Mouse (Mus musculus): Measurements from ENCODE around the gene Mcu.

The Mcu gene

DNA sequence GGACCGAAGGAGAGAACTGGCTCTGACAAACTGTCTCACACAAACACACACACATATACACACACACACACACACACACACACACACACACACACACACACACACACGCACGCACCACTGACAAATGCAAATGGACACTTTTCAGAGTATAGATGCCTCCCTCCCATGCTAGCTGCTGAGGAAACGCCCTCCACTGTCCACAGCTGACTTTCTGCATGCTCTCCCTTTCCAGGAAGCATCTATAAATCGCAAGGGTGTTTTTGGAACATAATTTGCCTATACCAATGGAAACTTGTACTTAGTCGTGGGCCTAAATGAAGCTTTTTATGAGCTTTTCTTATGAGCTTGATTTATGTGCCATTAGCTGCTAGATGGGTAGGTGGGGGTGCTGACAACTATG is 46.1 kb downstream of the Mcu start:
- no peak for DNase-seq (ENCODE audit: low spot score in 2 of 2)

DNA sequence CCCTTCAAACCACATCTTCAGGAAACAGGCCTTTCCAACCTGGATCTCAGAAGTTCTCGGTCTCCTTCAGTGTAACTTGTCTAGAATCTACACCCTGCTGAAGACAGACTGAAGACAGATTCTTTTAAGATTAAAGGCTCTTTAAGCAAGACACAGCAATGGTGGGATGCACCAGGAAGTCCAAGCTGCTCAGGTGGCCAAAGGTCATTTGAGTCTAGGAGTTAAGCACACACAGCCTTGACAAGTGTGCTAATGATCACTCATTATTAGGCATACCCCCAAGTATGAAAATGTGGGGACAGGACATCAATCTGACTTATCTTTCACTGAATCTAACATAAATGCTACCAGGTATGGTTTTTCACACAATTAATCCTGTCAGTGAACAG is 47.0 kb downstream of the Mcu start:
- DNase-seq (ENCODE audit: low spot score in 2 of 2): no peak

DNA sequence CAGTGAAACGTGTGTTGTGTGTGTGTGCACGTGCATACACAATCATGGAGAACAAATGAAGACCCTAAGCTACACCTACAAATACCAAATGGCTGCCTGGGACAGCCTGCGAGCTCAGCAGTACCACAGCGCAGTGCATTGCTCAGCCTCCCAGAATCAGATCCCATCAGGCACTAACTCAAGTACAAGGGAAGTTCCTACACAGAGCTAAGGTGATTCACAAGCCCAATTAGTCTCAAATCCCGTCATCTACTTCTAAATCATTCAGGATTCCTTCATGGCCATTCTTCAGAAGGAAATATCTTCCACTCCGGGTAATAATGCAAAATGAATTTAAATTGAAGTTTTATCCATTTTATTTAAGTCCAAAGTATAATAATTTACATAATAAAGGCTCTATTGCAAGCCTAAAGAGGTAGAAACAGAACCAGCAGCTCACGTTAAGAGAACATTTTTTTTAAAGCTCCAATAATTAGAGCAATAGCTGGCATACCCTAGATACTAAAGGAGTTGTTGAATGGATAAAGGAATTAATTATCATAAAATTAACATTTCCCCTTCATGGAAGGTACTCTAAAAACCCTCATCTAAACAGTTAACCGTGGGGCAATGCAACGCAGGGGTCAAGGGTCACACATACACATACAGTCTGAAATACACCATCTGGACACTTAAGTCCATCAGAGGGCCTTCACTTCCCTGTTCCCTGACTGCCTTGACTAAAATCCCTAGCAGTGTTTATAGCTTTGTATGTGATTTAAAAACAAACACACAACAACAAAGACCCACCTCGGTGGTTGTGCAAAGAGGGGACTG is 47.6 kb downstream of the Mcu start:
- no peak for DNase-seq (ENCODE audit: low spot score in 2 of 2)

DNA sequence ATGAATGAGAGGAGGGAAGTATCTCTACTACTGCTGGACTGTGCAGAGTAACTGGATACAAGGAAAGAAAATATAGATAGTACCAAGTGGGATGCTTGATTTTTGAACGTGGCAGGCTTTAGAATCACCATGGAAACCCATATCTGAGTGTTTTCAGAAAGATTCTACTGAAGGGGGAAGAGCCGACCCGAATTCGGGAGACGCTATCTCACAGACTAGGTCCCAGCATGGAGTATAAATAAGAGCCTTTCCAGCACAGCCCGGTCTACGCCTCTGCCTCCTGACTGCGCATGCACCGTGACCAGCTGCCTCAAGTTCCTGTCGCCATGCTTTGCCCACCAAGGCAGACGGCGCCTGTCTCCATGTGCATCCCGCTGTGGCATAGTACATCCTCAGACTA is 49.5 kb downstream of the Mcu start:
- DNase-seq (ENCODE audit: low spot score in 2 of 2): peak in 1 of 2 experiments; percentile 30

DNA sequence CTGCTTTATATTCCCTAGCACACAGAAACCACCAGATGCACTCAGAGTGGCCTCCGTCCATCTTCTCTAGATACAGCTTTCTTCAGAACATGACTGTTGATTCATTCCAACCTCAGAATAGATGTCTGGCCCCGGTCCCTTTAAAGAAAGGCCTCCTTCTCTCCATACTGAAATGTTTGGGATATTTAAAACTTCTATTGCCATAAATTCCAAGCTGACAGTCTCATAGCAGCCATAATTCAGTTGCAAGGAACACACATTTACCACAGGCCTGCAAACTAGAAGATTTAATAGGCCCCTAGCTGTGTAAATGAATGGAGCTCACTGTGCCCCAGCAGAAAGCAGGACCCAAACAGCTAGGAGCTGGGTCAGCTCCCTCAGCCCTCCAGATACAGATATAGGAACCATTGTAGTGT is 50.5 kb downstream of the Mcu start:
- no peak for DNase-seq (ENCODE audit: low spot score in 2 of 2)

DNA sequence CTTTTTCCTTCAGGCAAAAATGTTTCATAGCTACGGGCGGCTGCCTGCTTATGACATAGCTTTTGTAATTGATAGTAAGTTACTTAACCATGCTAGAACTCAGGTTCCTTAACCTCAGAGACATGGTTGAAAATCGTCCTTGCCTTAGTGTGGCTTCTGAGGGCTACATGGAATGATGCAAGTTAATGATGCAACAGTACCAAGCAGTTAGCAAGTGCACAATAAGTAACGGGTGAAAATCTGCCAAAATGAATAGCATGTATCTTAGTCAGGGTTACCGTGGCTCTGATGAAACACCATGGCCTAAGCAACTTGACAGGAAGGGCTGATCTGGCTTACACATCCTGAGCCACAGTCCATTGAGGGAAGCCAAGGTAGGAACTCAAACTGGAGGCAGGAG is 51.9 kb downstream of the Mcu start:
- no peak for DNase-seq (ENCODE audit: low spot score in 2 of 2)

DNA sequence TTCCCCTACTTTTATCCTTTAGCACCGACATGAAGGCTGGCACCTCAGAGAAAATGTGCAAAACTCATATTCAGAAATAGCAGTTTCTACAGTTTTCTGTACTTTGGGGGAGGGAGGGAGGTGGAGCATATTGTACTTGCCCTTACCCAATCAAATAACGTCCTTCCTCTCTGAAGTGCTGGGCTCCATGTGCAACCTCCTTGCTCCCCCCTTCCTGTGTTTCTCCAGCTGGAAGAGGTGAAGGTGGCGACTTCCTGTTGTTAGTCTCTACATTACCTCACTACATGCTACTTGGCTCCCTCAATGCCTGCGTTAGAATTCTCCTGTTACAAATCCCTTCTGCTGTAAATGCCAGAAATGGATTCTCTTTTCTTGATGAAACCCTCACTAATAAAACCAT is 54.0 kb downstream of the Mcu start:
- no peak for DNase-seq (ENCODE audit: low spot score in 2 of 2)

DNA sequence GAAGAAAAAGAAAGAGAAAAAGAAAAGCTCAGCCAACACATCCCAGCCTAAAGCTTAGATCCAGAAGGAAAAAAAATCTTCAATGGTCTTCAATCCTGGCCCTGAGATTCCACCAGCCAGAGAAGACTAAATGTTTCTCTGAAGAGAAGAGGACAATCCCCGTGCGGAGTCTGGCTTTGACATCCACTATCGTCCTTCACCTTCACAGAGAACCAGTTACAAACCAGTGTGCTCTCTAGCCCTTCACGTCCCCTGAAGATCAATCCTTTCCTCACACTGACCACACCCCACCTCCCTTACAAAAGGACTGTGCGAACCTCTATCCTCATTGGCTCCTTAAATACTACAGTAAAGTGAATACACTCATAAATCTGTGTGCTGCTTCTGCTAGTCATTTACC is 56.4 kb downstream of the Mcu start:
- DNase-seq (ENCODE audit: low spot score in 2 of 2): no peak

DNA sequence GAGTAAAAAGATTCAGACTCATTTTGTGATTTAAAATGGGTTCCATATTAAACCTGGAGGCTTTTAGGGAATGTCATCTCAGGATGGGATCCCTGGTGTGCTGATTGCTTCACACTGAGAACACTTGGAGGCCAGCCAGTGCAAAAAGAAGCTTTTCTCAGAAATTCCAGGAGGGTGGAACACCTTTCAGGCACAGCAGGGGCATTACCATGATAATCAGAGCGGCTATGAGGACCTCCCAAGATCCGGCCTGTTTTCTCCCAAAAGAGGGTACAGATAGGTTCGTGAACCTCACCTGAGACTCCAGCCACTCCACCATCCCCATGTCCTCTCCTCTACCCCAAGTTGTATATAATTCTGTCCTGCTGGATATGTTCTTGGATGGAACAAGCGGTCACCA is 57.9 kb downstream of the Mcu start:
- DNase-seq (ENCODE audit: low spot score in 2 of 2): no peak

DNA sequence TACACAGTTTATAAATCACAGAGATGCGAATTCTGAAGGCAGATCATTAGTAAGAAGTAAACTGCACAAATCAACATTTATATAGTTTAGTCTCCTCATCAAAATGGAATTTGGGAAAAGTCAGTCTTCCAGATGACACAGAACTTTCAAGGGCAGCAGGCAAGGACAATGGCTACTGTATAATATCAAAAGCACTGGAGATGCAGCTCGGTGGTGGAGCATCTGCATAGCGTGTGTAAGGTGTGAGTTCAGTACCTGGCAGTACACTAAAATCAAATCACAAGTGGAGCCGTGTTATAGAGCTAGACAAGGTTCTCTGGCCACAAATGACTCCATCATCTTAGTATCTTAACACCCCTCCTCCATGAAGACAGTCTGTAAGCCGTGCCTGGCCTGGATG is 58.3 kb downstream of the Mcu start:
- DNase-seq (ENCODE audit: low spot score in 2 of 2): no peak

DNA sequence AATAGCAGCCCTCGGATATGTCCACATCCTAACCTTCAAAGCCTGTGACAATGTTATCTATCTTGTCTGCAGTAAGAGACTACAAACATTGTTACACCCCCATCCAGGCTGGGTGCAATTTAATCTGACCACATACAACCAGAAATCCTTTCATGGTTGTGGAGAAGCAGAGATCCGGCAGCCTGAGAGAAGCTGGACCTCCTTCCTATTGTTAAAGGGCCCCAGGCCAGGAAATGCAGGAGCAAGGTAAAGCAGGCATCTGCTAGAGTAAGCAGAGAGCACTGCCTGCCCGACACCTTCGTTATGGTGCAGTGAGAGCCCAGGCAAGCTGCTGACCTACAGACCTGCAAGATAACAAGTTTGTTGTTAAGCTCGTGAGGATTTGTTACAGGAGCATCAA is 60.0 kb downstream of the Mcu start:
- no peak for DNase-seq (ENCODE audit: low spot score in 2 of 2)

DNA sequence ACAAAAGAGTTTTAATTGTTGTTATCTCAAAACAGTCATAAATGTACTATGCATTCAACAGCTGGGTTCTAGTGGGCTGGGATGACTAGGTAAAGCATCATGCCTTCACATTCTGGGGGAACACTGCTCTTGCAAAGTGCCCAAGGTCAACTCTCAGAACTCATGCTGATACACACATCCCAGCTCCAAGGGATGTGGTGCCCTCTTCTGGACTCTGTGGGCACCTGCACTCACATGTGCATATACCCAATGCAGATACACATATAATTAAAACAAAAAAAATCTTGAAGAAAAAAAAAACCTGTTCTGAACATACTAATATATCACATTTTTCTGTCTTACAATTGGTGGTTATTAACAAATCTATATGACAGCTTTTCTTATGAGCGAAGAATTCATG is 62.2 kb downstream of the Mcu start:
- no peak for DNase-seq (ENCODE audit: low spot score in 2 of 2)

DNA sequence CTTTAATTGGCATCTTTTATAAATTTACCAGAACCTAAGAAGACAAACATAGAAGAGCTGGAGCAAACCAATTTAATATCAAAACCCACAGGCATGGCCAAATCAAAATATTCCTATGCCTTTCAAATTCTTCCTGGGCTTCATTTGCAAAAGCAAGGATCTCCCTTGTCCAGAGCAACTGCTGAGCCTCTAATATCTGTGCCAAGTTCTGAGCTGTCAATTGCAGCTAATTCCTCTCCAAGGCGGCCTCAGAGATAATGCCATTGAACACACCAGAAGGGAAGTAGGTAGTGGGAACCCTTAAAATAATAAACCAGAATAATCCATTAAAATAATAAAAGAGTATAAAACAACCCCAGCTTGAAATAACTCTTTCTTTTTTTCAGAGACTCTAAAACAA is 64.0 kb downstream of the Mcu start:
- DNase-seq (ENCODE audit: low spot score in 2 of 2): no peak

DNA sequence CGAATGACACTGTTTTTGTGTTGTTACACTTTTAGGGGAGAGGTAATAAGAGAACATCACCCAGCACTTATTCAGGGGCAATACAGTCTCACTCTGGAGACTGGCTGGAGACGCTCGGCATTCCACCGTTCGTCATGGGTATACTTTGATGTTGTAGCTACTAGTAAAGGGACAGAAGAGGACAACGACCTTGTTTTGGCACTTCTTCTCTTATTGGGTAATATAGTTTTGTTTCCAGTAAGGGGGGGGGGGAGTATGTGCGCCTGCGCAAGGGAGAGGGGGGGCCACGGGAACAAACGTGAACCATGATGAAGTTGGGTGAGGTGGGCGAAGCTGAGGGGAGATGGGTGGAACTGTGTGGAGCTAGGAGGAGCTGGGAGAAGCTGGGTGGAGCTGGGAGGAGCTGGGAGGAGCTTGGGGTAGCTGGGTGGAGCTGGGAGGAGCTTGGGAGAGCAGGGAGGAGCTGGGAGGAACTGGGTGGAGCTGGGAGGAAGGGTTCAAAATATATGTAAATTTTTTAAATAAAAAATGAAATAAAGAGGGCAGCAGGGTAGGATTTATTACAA is 67.6 kb downstream of the Mcu start:
- no peak for DNase-seq (ENCODE audit: low spot score in 2 of 2)

DNA sequence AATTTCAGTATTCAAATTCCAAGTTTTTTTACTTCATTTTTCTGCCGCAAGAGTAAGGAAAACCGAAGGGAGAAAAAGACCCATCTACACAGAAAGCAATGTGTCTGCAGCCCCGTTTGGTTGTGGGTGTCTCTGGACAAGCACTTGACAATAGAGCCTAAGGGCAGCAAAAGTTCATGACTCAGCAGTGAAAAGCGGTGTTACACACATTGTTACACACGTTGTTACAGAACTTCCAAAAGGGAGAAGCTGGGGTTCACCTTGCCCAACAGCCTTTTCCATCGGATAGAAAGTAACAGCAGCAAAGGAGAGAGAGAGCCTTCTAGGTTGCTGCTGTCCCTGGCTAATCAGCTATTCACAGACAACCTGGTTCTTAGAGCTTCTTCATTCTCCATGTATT is 68.3 kb downstream of the Mcu start:
- no peak for DNase-seq (ENCODE audit: low spot score in 2 of 2)

DNA sequence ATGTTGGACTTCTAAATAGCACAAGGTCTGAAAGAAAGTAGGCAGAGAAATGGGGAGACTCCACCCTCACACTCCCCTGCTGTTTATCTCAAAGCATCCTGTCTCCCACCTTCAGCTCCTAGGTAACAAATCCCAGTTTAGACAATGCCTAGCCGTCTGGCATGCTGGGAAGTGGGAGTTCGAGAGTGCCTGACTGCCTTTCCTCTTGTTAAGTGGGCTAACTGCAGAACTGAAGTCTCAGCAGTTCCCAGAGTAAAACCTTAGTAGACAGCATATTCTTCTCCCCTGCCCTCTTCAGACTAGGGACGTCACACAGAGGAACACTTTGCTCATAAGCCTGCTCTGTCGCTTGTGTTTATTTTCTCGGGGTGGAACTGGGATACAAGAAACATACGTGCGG is 69.1 kb downstream of the Mcu start:
- peak; percentile 59 for DNase-seq (ENCODE audit: low spot score in 2 of 2)

DNA sequence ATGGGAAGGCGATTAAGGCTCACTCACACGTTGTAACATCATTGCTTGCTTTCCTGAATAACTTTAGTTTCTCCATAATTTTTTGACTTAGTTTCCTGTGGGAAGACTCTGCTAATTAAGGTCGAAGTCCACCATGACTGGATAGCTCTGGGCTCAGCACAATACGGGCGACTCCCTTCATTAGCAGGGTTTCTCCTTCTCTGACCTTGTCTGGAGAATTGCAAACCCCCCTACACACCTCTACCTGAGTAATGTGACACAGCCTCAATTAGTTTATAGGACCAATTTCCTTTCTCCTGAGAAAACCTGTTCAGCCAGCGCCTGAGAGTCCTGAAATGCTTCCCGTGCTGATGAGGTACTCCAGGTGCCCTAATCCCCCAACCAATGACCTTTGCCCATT is 71.3 kb downstream of the Mcu start:
- DNase-seq (ENCODE audit: low spot score in 2 of 2): no peak

DNA sequence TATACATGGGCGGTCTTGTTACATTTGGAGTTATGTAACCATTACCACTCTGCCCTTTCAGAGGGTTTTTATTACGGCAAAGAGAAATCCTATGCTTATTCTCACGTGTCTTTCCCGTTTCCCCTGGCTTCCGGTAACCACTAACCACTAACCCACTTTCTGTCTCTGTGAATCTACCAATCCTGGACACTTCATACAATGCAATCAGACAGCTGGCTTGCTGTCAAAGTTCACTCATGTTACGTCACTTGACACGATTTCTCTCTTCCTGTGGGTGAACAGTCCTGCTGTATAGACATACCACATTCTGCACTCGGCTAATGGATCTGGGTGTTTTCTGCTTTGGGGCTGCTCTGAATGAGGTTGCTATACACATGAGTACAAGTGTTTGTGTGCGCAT is 73.1 kb downstream of the Mcu start:
- no peak for DNase-seq (ENCODE audit: low spot score in 2 of 2)

DNA sequence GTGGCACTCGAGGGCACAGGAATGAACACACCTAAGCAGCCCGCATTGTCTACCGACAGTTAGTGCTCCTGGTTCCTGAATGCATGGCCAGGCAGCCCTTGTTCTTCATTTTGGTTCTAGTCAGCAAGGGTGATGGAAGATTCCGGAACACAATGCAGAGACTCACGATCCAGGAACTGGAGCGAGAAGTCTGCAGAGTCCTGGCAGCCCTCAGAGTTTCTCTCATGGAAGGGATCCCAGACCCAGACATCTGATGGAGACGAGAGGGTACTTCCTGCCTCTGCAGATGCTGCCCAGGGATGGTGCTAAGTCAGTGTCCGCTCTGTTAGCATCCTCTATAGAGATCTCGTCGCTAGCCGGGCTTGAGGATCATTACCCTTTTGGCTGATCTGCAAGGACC is 75.0 kb downstream of the Mcu start:
- DNase-seq (ENCODE audit: low spot score in 2 of 2): no peak

DNA sequence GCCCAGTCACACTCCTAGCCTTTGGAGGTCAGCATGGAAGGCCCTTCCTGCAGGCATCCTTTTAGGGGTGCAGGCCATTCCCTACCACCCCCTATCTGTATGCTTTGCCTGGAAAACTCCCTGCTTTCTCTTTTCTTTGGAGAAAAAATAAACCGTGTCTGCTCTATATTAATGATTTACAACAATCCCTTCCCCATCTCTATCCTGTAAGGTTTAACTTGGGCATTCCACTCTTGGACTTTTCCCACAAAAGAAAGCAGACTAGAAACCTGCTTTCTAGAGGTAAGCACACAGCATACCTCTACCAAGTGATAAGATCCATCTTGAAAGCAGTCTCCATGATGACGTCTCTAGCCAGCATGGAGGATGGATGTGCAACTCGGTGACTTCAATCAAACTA is 75.9 kb downstream of the Mcu start:
- DNase-seq (ENCODE audit: low spot score in 2 of 2): no peak

DNA sequence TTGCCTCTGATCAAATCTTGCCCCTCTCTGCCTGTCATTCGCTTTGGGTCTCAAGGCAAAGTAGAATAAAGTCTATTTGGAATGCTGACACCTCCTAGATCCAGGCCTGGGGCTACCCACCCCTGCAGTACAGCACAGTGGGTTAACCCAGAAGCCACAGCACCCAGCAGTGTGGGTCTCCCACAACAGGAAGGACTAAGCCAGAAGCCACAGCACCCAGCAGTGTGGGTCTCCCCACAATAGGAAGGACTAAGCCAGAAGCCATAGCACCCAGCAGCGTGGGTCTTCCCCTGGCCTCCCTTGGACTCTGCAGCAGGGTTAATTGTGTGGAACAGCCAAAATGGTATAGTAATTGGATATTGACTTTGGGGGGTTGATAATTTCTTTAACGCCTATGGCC is 76.4 kb downstream of the Mcu start:
- DNase-seq (ENCODE audit: low spot score in 2 of 2): no peak

DNA sequence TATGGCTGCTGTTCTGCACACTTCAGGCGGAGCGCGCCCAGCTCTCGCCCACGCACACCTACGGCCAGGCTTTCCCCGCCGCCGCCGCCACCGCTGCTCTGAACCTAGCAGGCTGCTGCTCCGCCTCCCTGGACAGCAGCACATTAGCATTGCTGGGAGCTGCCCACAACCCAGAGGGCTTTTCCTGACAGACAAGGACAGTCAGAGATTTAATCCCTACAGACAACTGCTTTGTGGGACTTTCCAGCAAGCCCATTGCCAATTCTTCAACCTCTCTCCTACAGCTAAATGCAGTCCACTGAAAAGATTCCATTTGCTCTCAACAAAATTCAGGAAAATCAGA is 77.0 kb downstream of the Mcu start:
- peak; percentile 57 to 71 for DNase-seq (ENCODE audit: low spot score in 2 of 2)

DNA sequence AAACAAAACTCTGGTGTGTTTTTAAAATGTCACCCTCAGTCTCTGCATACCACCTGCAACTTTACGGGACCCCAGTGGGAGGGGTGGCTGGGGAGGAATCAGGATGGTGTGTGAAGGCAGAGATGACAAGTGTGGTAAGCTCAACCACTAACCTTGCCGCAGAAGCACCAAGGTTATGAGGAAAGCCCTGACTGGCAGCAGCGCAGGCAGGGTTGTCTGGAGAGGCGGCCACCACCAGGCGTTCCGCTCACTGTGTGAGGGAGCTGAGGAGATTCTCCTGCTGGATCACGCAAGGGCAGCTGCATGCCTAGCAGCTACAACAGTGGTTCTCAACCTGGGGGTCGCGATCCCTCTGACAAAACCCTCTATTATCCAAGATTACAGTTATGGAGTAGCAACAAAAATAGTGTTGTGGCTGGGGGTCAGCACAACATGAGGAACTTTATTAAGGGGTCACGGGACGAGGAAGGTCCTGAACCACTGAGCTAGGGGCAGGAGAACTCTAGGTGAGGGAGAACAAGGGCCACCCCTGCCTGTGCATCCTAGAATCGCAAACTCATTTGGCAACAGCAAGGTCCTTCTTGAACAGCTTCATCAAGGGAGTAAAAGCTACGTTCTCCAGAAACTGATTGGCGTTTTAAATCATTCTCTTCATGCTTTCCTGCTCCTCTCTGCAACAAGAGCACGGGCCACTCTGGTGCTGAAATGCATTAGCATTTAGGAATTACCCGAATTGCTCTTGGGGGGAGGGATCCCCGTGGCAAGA is 77.5 kb downstream of the Mcu start:
- peak in 1 of 2 experiments; percentile 23 for DNase-seq (ENCODE audit: low spot score in 2 of 2)

All from right cerebral cortex, adult 2 months (tissue).